Mouse (Mus musculus): ENCODE data around the gene Col5a2.

- TF ChIP-seq ZC3H11A (IDR thresholded peaks at IDR 0.05; ENCODE audit: borderline replicate concordance, low read depth, low read length), result no peak
- no peak for TF ChIP-seq CHD2 (IDR thresholded peaks at IDR 0.05; ENCODE audit: low read depth, low read length)
- TF ChIP-seq MAFK (IDR thresholded peaks at IDR 0.05; ENCODE audit: insufficient read depth, low read depth, low read length), result no peak
- TF ChIP-seq ZNF384 (IDR thresholded peaks at IDR 0.05; ENCODE audit: low read depth, low read length), result no peak
Measured at GRCm38 (mm10) chr1:45531486-45531885, 28.4 kb upstream of the Col5a2 start.

Data from ES-E14 (cell line).